Mouse (Mus musculus) spleen, adult 2 months (tissue): ENCODE data around the gene Togaram1.

Experiments used
- CTCF ChIP-seq: fragments of 200-500 bp; IDR thresholded peaks from 2 replicates; pipeline ENCODE4 v1.5.1; 2011; ENCODE audit warnings: mild to moderate bottlenecking, inconsistent platforms; ENCODE audit not compliant: insufficient read depth, insufficient read length, insufficient replicate concordance; ENCODE audit errors: extremely low read depth
- POLR2A ChIP-seq: fragments of 200-500 bp; IDR thresholded peaks from 2 replicates; pipeline ENCODE4 v1.6.1; 2011; ENCODE audit warnings: low read depth, low read length, inconsistent platforms

GRCm38 (mm10) chr12:64916735-64917134, 48.9 kb upstream of the Togaram1 start:
- TF ChIP-seq CTCF (no peak), POLR2A (no peak)
